ENCODE assay signal across 16 mouse cellular contexts in genomic region chr3:52922411-52922810, GRCm38 (mm10).
"Had no signal": no experiment of that assay in that cellular context is flagged by ENCODE, and none has a peak within 500 bp of the region (broad histone marks: within the 10 kb centered on the region; RNA-seq: fewer than 3 reads in every experiment).

No protein-coding gene starts in this region.

- H3K4me1 ChIP-seq: lung, embryonic 15.5 days; neural tube, embryonic 12.5 days; stomach, embryonic 15.5 days had no signal

- H3K27ac ChIP-seq: lung, embryonic 15.5 days; macrophage; midbrain, embryonic 13.5 days; midbrain, embryonic 15.5 days; neural tube, embryonic 12.5 days; stomach, embryonic 15.5 days; stomach, postnatal 0 days had no signal

- H3K9me3 ChIP-seq: lung, embryonic 15.5 days; midbrain, embryonic 15.5 days; stomach, embryonic 15.5 days had no signal

- H3K9ac ChIP-seq: lung, embryonic 15.5 days; midbrain, embryonic 13.5 days; midbrain, embryonic 15.5 days; neural tube, embryonic 12.5 days; stomach, embryonic 15.5 days had no signal

- H3K36me3 ChIP-seq: lung, embryonic 15.5 days; midbrain, embryonic 13.5 days; midbrain, embryonic 15.5 days; neural tube, embryonic 12.5 days; stomach, embryonic 15.5 days had no signal

- DNase-seq: lung, adult 2 months; lung, postnatal 14 days; lung, postnatal 36 days; right cerebral cortex, postnatal 25 days; thymus, adult 2 months; thymus, postnatal 25 days; thymus, postnatal 4 days had no signal

- H3K27me3 ChIP-seq: lung, embryonic 15.5 days; megakaryocyte, embryonic 14.5 days; midbrain, embryonic 15.5 days; neural tube, embryonic 12.5 days; stomach, embryonic 15.5 days had no signal

- H3K4me3 ChIP-seq: lung, embryonic 15.5 days; megakaryocyte, embryonic 14.5 days; midbrain, embryonic 13.5 days; midbrain, embryonic 15.5 days; neural tube, embryonic 12.5 days; stomach, embryonic 15.5 days had no signal

- H3K4me2 ChIP-seq: lung, embryonic 15.5 days; midbrain, embryonic 11.5 days; midbrain, embryonic 13.5 days; midbrain, embryonic 15.5 days; neural tube, embryonic 12.5 days; stomach, embryonic 15.5 days had no signal
